Mouse (Mus musculus): ENCODE measurements around the gene Teddm1a. TPM values are rescaled to one million over a fixed set of nuclear protein-coding genes. Genes with fewer than 3 reads are reported as not detected.

Teddm1a gene
- total and polyA plus RNA-seq, 2 experiments from 2014 or later, result not detected

DNA sequence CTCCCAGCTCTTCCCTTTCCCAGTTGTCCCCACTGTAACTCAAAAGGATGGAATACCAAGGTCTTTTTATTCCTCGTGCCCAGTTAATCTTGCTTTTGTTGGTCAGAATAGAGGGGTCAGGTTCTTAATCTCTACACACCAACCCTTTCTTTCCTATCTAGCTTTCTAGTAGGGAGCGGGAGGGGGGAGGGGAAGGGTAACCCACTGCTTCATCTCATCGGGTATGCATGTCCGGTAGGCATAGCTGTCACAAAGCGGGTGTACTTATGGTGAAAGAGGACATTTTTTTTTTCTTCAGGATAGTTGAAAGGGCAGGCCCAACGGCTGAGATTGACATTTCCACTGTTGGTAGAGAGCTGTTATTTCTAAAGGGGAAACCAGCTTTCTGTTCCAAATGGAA, 16.7 kb downstream of the Teddm1a start:
- WGBS, result 86% methylated on average over 6 of the region's 6 CpGs
- TF ChIP-seq EP300 (IDR thresholded peaks at IDR 0.05; ENCODE audit: low read depth), result no peak
- no peak for TF ChIP-seq CTCF (IDR thresholded peaks at IDR 0.05; ENCODE audit: low read depth)
- ATAC-seq (ENCODE audit: insufficient read depth, low read depth) (no peak), DNase-seq (ENCODE audit: low spot score) (no peak)
- Histone ChIP-seq H3K27ac (ENCODE audit: low read depth) (no peak overlapping the region), H3K9ac (replicated peaks; ENCODE audit: low read depth, low read length) (no peak overlapping the region), H3K27me3 (ENCODE audit: control insufficient read depth, insufficient read depth, low read length) (no peaks in the 10 kb centered on the region), H3K9me3 (replicated peaks; ENCODE audit: control insufficient read depth, low read length) (no peaks in the 10 kb centered on the region), H3K4me2 (ENCODE audit: low read depth, low read length) (no peak overlapping the region), H3K36me3 (replicated peaks; ENCODE audit: control insufficient read depth, insufficient read depth, low read length) (peaks cover 73% of the 10 kb centered on the region), H3K4me1 (ENCODE audit: control insufficient read depth, insufficient read depth) (no peaks in the 10 kb centered on the region), H3K4me3 (ENCODE audit: low read depth, low read length) (no peak overlapping the region)

DNA sequence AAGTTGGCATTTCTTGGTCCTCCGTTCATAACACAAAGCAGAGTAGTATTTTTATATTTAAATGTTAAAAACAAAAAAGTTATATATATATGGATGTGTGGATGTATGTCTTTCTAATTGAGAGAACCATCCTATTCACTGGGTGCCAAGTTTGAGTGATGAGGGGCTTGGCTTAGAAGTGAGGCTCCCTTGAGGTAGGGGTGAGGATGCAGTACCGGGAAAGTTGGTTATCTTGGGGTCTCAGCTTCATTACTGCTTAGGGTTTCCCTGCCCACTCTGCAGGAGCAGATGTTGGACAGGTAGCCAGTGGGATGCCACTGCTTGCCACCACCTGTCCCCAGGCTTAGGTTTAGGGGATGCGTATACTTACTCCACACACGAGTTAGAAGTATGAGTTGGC, 17.2 kb downstream of the Teddm1a start:
- H3K9ac ChIP-seq (replicated peaks; ENCODE audit: low read depth, low read length), result no peak overlapping the region
- no peaks in the 10 kb centered on the region for H3K9me3 ChIP-seq (replicated peaks; ENCODE audit: control insufficient read depth, low read length)
- peaks cover 68% of the 10 kb centered on the region for H3K36me3 ChIP-seq (replicated peaks; ENCODE audit: control insufficient read depth, insufficient read depth, low read length)
- no peaks in the 10 kb centered on the region for H3K4me1 ChIP-seq (ENCODE audit: control insufficient read depth, insufficient read depth)
- WGBS, result 92% methylated on average over 4 of the region's 4 CpGs
- TF ChIP-seq CTCF (IDR thresholded peaks at IDR 0.05; ENCODE audit: low read depth) (no peak), EP300 (IDR thresholded peaks at IDR 0.05; ENCODE audit: low read depth) (no peak)
- H3K4me2 ChIP-seq (ENCODE audit: low read depth, low read length), result no peak overlapping the region
- no peaks in the 10 kb centered on the region for H3K27me3 ChIP-seq (ENCODE audit: control insufficient read depth, insufficient read depth, low read length)
- no peak for DNase-seq (ENCODE audit: low spot score)
- no peak overlapping the region for H3K27ac ChIP-seq (ENCODE audit: low read depth)
- no peak overlapping the region for H3K4me3 ChIP-seq (ENCODE audit: low read depth, low read length)
- no peak for ATAC-seq (ENCODE audit: insufficient read depth, low read depth)

DNA sequence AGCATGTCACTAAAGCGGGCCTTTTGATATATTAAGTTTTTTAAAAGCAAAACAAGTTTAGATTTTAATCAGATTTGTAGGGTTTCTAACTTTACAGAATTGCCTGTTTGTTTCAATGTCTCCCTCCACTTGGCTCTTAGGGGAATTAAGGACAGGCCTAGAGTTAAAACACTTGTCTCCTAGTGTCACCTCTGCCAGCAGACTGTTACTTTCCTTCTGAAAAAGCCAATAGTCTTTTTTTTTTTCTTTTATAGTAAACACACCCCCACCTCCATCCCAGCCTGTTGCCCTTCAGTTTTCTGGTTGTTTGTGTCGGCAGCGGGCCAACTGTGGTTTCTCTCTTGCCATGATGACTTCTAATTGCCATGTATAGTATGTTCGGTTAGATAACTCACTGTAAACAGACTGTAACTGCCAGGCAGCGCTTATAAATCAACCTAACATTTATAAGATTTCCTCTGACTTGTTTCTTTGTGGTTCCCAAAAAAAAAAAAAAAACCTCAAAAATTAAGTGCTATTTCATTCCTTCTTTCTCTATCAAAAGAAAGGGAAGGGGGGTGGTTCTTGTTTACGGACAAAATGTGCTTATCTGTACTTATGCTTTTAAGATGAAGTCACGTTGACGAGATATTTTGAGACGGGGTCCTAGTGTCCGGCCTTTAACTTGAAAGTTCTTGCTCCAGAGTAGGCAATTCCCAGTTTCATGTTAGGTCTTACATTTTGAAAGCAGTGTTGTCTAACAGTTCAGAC, 17.8 kb downstream of the Teddm1a start:
- H3K4me2 ChIP-seq (ENCODE audit: low read depth, low read length), result no peak overlapping the region
- H3K27ac ChIP-seq (ENCODE audit: low read depth), result no peak overlapping the region
- ATAC-seq (ENCODE audit: insufficient read depth, low read depth), result no peak
- no peak for DNase-seq (ENCODE audit: low spot score)
- WGBS, result 76% methylated on average over 10 of the region's 10 CpGs
- no peak overlapping the region for H3K9ac ChIP-seq (replicated peaks; ENCODE audit: low read depth, low read length)
- no peaks in the 10 kb centered on the region for H3K27me3 ChIP-seq (ENCODE audit: control insufficient read depth, insufficient read depth, low read length)
- peaks cover 62% of the 10 kb centered on the region for H3K36me3 ChIP-seq (replicated peaks; ENCODE audit: control insufficient read depth, insufficient read depth, low read length)
- no peaks in the 10 kb centered on the region for H3K9me3 ChIP-seq (replicated peaks; ENCODE audit: control insufficient read depth, low read length)
- no peak for TF ChIP-seq CTCF (IDR thresholded peaks at IDR 0.05; ENCODE audit: low read depth)
- no peak for TF ChIP-seq EP300 (IDR thresholded peaks at IDR 0.05; ENCODE audit: low read depth)
- H3K4me3 ChIP-seq (ENCODE audit: low read depth, low read length), result no peak overlapping the region
- peaks cover 6% of the 10 kb centered on the region for H3K4me1 ChIP-seq (ENCODE audit: control insufficient read depth, insufficient read depth)

DNA sequence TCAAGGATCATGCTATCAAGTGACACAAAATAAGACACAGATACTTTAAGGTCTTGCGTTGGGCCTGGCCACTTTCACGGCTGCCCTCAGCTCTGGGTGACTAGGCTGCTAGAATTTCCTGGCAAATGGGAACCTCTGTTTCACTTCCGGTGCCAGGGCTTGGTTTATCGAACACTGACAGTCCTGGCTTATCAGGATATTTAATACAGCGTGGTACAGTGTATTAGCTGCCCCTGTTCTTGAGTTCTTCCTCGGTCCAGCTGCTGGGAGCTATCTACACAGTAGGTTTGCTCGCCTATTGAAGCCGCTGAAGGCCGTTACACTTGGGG, 18.4 kb downstream of the Teddm1a start:
- no peak overlapping the region; the same call in 1 of the 2 replicates for H3K27ac ChIP-seq (ENCODE audit: low read depth)
- peaks cover 56% of the 10 kb centered on the region for H3K36me3 ChIP-seq (replicated peaks; ENCODE audit: control insufficient read depth, insufficient read depth, low read length)
- TF ChIP-seq CTCF (IDR thresholded peaks at IDR 0.05; ENCODE audit: low read depth) (no peak), EP300 (IDR thresholded peaks at IDR 0.05; ENCODE audit: low read depth) (no peak)

DNA sequence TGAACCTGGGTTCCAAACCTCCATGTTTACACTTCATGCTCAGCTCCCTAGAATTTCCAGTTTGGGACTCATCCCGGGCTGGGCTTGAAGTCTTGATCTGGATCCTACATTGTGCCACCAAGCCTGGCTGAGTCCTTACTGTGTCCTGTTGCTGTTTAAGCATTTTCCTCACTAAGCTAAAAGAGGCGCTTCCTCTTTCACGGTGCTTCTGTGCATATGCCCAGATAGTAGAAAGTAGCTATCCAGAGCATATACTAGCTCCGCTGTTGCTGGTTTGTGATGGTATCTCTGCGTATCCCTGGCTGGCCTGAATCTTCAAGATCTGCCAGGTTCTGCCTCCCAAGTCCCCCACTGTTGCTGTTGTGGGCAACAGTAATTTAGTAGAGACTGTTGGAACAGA, 18.9 kb downstream of the Teddm1a start:
- no peak for TF ChIP-seq CTCF (IDR thresholded peaks at IDR 0.05; ENCODE audit: low read depth)
- no peak for TF ChIP-seq EP300 (IDR thresholded peaks at IDR 0.05; ENCODE audit: low read depth)
- H3K4me3 ChIP-seq (ENCODE audit: low read depth, low read length), result no peak overlapping the region
- peaks cover 51% of the 10 kb centered on the region for H3K36me3 ChIP-seq (replicated peaks; ENCODE audit: control insufficient read depth, insufficient read depth, low read length)
- H3K27me3 ChIP-seq (ENCODE audit: control insufficient read depth, insufficient read depth, low read length), result no peaks in the 10 kb centered on the region
- H3K9me3 ChIP-seq (replicated peaks; ENCODE audit: control insufficient read depth, low read length), result no peaks in the 10 kb centered on the region
- no peak overlapping the region for H3K4me2 ChIP-seq (ENCODE audit: low read depth, low read length)
- ATAC-seq (ENCODE audit: insufficient read depth, low read depth) (no peak), DNase-seq (ENCODE audit: low spot score) (no peak)
- peaks cover 6% of the 10 kb centered on the region for H3K4me1 ChIP-seq (ENCODE audit: control insufficient read depth, insufficient read depth)
- 82% methylated on average over 5 of the region's 5 CpGs for WGBS
- H3K27ac ChIP-seq (ENCODE audit: low read depth), result no peak overlapping the region
- H3K9ac ChIP-seq (replicated peaks; ENCODE audit: low read depth, low read length), result no peak overlapping the region

More for the DNA sequence above, 18.4 kb downstream of the Teddm1a start:
- Histone ChIP-seq H3K4me1 (ENCODE audit: control insufficient read depth, insufficient read depth) (peaks cover 6% of the 10 kb centered on the region), H3K4me3 (ENCODE audit: low read depth, low read length) (no peak overlapping the region), H3K9me3 (replicated peaks; ENCODE audit: control insufficient read depth, low read length) (no peaks in the 10 kb centered on the region), H3K9ac (replicated peaks; ENCODE audit: low read depth, low read length) (no peak overlapping the region), H3K4me2 (ENCODE audit: low read depth, low read length) (no peak overlapping the region), H3K27me3 (ENCODE audit: control insufficient read depth, insufficient read depth, low read length) (no peaks in the 10 kb centered on the region)
- DNase-seq (ENCODE audit: low spot score), result no peak
- no peak for ATAC-seq (ENCODE audit: insufficient read depth, low read depth)
- 79% methylated on average over 9 of the region's 9 CpGs for WGBS

DNA sequence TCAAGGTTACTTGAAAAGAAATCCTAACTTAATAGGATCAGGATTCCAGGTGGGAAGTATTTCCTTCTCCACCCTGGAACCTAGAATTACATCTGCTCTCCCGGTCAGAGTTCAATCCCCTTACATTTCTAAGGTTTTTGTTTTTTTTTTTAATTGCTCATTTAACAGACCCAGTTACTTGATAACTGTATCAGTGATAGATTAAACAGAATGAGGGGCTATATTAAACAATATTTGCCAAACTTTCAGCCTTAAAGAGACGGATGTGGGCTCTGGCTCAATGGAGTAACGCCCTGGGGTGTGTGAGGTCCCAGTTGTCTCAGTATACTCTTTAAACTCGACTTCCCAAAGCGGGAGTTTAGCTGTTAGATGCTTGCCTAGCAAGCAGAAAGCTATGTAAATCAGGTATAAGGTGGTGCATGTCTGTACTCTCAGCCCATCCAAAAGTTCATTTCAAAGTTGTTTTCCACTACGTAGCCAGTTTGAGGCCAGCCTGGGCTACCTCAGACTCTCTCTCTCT, 19.8 kb downstream of the Teddm1a start:
- TF ChIP-seq EP300 (IDR thresholded peaks at IDR 0.05; ENCODE audit: low read depth) (no peak), CTCF (IDR thresholded peaks at IDR 0.05; ENCODE audit: low read depth) (no peak)
- no peak overlapping the region for H3K4me2 ChIP-seq (ENCODE audit: low read depth, low read length)
- DNase-seq (ENCODE audit: low spot score) (no peak), ATAC-seq (ENCODE audit: insufficient read depth, low read depth) (no peak)
- H3K27me3 ChIP-seq (ENCODE audit: control insufficient read depth, insufficient read depth, low read length), result no peaks in the 10 kb centered on the region
- WGBS, result 86% methylated on average over 6 of the region's 6 CpGs
- no peak overlapping the region for H3K4me3 ChIP-seq (ENCODE audit: low read depth, low read length)
- peaks cover 42% of the 10 kb centered on the region for H3K36me3 ChIP-seq (replicated peaks; ENCODE audit: control insufficient read depth, insufficient read depth, low read length)
- H3K4me1 ChIP-seq (ENCODE audit: control insufficient read depth, insufficient read depth), result peaks cover 6% of the 10 kb centered on the region
- no peaks in the 10 kb centered on the region for H3K9me3 ChIP-seq (replicated peaks; ENCODE audit: control insufficient read depth, low read length)
- H3K9ac ChIP-seq (replicated peaks; ENCODE audit: low read depth, low read length), result no peak overlapping the region
- no peak overlapping the region for H3K27ac ChIP-seq (ENCODE audit: low read depth)
